In genomic region chr3:93014378-93014801, GRCm38 (mm10) we compare ENCODE assay signal across 8 mouse cellular contexts. TPM values are rescaled to one million over a fixed set of nuclear protein-coding genes. Genes with fewer than 3 reads are reported as not detected.
DNase-seq lines count a peak whose midpoint lies in the region; ATAC-seq and TF ChIP-seq lines count a peak whose summit lies in the region.

No protein-coding gene starts in this region.

- no peaks in the 10 kb centered on the region; the same call in 1 of the 2 replicates for H3K27me3 ChIP-seq in heart, embryonic 11.5 days (ENCODE audit: control insufficient read depth, insufficient read depth, low read length)
- H3K27me3 ChIP-seq in heart, embryonic 15.5 days = 0 out of 2 replicates have a peak, but pooled peaks cover 5% of the 10 kb centered on the region
- H3K27me3 ChIP-seq in liver, postnatal 0 days (ENCODE audit: insufficient read depth, low read length) = no peaks in the 10 kb centered on the region

- H3K4me1 ChIP-seq in heart, embryonic 11.5 days (ENCODE audit: control insufficient read depth, insufficient read depth, low read length) = no peaks in the 10 kb centered on the region
- no peaks in the 10 kb centered on the region for H3K4me1 ChIP-seq in heart, embryonic 15.5 days (replicated peaks)
- no peaks in the 10 kb centered on the region for H3K4me1 ChIP-seq in liver, postnatal 0 days (ENCODE audit: insufficient read depth)

- intact Hi-C loops in heart, postnatal 25 days (cut with DNase I) = no loop called here

- no peak for TF ChIP-seq EP300 in liver, postnatal 0 days (IDR thresholded peaks at IDR 0.05; ENCODE audit: low read depth)

- H3K9ac ChIP-seq in heart, embryonic 11.5 days (ENCODE audit: low read depth, low read length) = peak overlapping the region; percentile 52
- peak overlapping the region; percentile 42 for H3K9ac ChIP-seq in heart, embryonic 15.5 days
- H3K9ac ChIP-seq in liver, postnatal 0 days (replicated peaks) = no peak overlapping the region

- no peaks in the 10 kb centered on the region for H3K36me3 ChIP-seq in heart, embryonic 11.5 days (ENCODE audit: control insufficient read depth, insufficient read depth, low read length)
- no peaks in the 10 kb centered on the region for H3K36me3 ChIP-seq in heart, embryonic 15.5 days
- no peaks in the 10 kb centered on the region for H3K36me3 ChIP-seq in liver, postnatal 0 days (replicated peaks; ENCODE audit: insufficient read depth, low read length)

- H3K27ac ChIP-seq in heart, embryonic 11.5 days (ENCODE audit: low read depth, low read length) = no peak overlapping the region
- H3K27ac ChIP-seq in heart, embryonic 15.5 days = no peak overlapping the region
- no peak overlapping the region for H3K27ac ChIP-seq in liver, postnatal 0 days (ENCODE audit: low read depth)

- peak; percentile 57 for ATAC-seq in heart, embryonic 11.5 days (replicated peaks; ENCODE audit: insufficient number of reproducible peaks, low FRiP score, low TSS enrichment)
- ATAC-seq in heart, embryonic 15.5 days (replicated peaks; ENCODE audit: insufficient number of reproducible peaks, insufficient read depth, low FRiP score, low read depth) = 0 out of 2 replicates have a peak, but pooled peaks have one; percentile 39
- ATAC-seq in liver, postnatal 0 days = no peak

- H3K4me2 ChIP-seq in heart, embryonic 11.5 days = peak overlapping the region; percentile 77
- peak overlapping the region; percentile 81 for H3K4me2 ChIP-seq in heart, embryonic 15.5 days
- H3K4me2 ChIP-seq in liver, postnatal 0 days (ENCODE audit: low read depth, low read length) = peak overlapping the region; percentile 68

- H3K9me3 ChIP-seq in heart, embryonic 11.5 days (replicated peaks; ENCODE audit: control insufficient read depth, low read length) = no peaks in the 10 kb centered on the region
- H3K9me3 ChIP-seq in heart, embryonic 15.5 days (replicated peaks) = no peaks in the 10 kb centered on the region
- no peaks in the 10 kb centered on the region for H3K9me3 ChIP-seq in liver, postnatal 0 days (ENCODE audit: low read length)

- peak overlapping the region; percentile 50 for H3K4me3 ChIP-seq in heart, embryonic 11.5 days (ENCODE audit: low read depth, low read length)
- peak overlapping the region; percentile 55 for H3K4me3 ChIP-seq in heart, embryonic 15.5 days
- peak overlapping the region; percentile 35 for H3K4me3 ChIP-seq in liver, postnatal 0 days (ENCODE audit: low read depth, low read length)

- WGBS in heart, embryonic 11.5 days (ENCODE audit: insufficient replicate concordance) = under 1% methylated on average over 24 of the region's 24 CpGs
- under 1% methylated on average over 24 of the region's 24 CpGs for WGBS in heart, embryonic 15.5 days
- WGBS in liver, postnatal 0 days (ENCODE audit: insufficient replicate concordance) = under 1% methylated on average over 23 of the region's 24 CpGs

- DNase-seq in heart, postnatal 25 days (ENCODE audit: low spot score) = no peak
- peak; percentile 42 for DNase-seq in embryo, embryonic 11.5 days (ENCODE audit: low read depth, low spot score)
- peak; percentile 21 to 52 for DNase-seq in kidney, postnatal 36 days
- DNase-seq in liver, postnatal 0 days = peak; percentile 18
- peak; percentile 47 to 63 for DNase-seq in right cerebral cortex, adult 2 months (ENCODE audit: low spot score in 2 of 2)
- no peak for DNase-seq in c-Kit-positive CD71-positive TER-119-positive erythroid progenitor cells, embryonic 14.5 days (ENCODE audit: low spot score)

- TF ChIP-seq CTCF in liver, postnatal 0 days (IDR thresholded peaks at IDR 0.05; ENCODE audit: low read depth) = no peak

RNA-seq across cellular contexts. Expression of gene Crct1, which starts 1.1 kb away (rescaled TPM):
- 0.26 and 0.55 TPM in 2 replicates for polyA plus RNA-seq in heart, embryonic 11.5 days (2014; fragmentation: Nextera tagmentation; extraction: Ambion mirVana)
- not detected for total RNA-seq in heart, postnatal 25 days (2021)
- polyA plus RNA-seq in heart, embryonic 15.5 days (2015; fragmentation: Nextera tagmentation; extraction: Ambion mirVana) = 0.18 TPM in 1 of 2 replicates, not detected in the other
- polyA plus RNA-seq in liver, postnatal 0 days (2015; fragmentation: Nextera tagmentation; extraction: Ambion mirVana) = not detected in 2 replicates

RNA-seq across cellular contexts. Expression of gene Lce1m, which starts 4.5 kb away (rescaled TPM):
- not detected in 2 replicates for polyA plus RNA-seq in heart, embryonic 11.5 days (2014; fragmentation: Nextera tagmentation; extraction: Ambion mirVana)
- not detected for total RNA-seq in heart, postnatal 25 days (2021)
- polyA plus RNA-seq in heart, embryonic 15.5 days (2015; fragmentation: Nextera tagmentation; extraction: Ambion mirVana) = not detected in 2 replicates
- polyA plus RNA-seq in liver, postnatal 0 days (2015; fragmentation: Nextera tagmentation; extraction: Ambion mirVana) = not detected in 2 replicates

RNA-seq across cellular contexts. Expression of gene Lce3f, which starts 22.4 kb away (rescaled TPM):
- polyA plus RNA-seq in heart, embryonic 11.5 days (2014; fragmentation: Nextera tagmentation; extraction: Ambion mirVana) = not detected in 2 replicates
- not detected for total RNA-seq in heart, postnatal 25 days (2021)
- polyA plus RNA-seq in heart, embryonic 15.5 days (2015; fragmentation: Nextera tagmentation; extraction: Ambion mirVana) = 0.29 TPM in 1 of 2 replicates, not detected in the other
- not detected in 2 replicates for polyA plus RNA-seq in liver, postnatal 0 days (2015; fragmentation: Nextera tagmentation; extraction: Ambion mirVana)

RNA-seq across cellular contexts. Expression of gene Lce3e, which starts 47.5 kb away (rescaled TPM):
- polyA plus RNA-seq in heart, embryonic 11.5 days (2014; fragmentation: Nextera tagmentation; extraction: Ambion mirVana) = not detected in 2 replicates
- total RNA-seq in heart, postnatal 25 days (2021) = not detected
- polyA plus RNA-seq in heart, embryonic 15.5 days (2015; fragmentation: Nextera tagmentation; extraction: Ambion mirVana) = not detected in 2 replicates
- not detected in 2 replicates for polyA plus RNA-seq in liver, postnatal 0 days (2015; fragmentation: Nextera tagmentation; extraction: Ambion mirVana)

RNA-seq across cellular contexts. Expression of gene Gm4858, which starts 54.2 kb away (rescaled TPM):
- not detected in 2 replicates for polyA plus RNA-seq in heart, embryonic 11.5 days (2014; fragmentation: Nextera tagmentation; extraction: Ambion mirVana)
- total RNA-seq in heart, postnatal 25 days (2021) = not detected
- polyA plus RNA-seq in heart, embryonic 15.5 days (2015; fragmentation: Nextera tagmentation; extraction: Ambion mirVana) = not detected in 2 replicates
- polyA plus RNA-seq in liver, postnatal 0 days (2015; fragmentation: Nextera tagmentation; extraction: Ambion mirVana) = not detected in 2 replicates

Comparison
In these comparisons a context has a peak if more than half of its experiments do, and no peak if none do; other contexts are left out.
1. DNase-seq: peak in embryo, embryonic 11.5 days (single experiment), kidney, postnatal 36 days (2 of 2), liver, postnatal 0 days (single experiment) and right cerebral cortex, adult 2 months (2 of 2); none in heart, postnatal 25 days (single experiment) and c-Kit-positive CD71-positive TER-119-positive erythroid progenitor cells, embryonic 14.5 days (single experiment).
2. Peak in every context shown above with its lines, with median percentiles within 50 percentile points of each other: H3K4me2 ChIP-seq and H3K4me3 ChIP-seq.